Mouse (Mus musculus) stomach, postnatal 0 days (tissue): ENCODE measurements around the gene Tomm40l.

Source experiments
- CTCF ChIP-seq: IDR thresholded peaks from 2 replicates; pipeline ENCODE4 v1.5.1; 2016; ENCODE audit warnings: antibody characterized with exemption, low read depth, mild to moderate bottlenecking, moderate library complexity
- EP300 ChIP-seq: optimal IDR thresholded peaks from 2 replicates; pipeline ENCODE3; 2016; ENCODE audit warnings: antibody characterized with exemption

- TF ChIP-seq CTCF (no peak), EP300 (no peak)
Observed at GRCm38 (mm10) chr1:171232800-171233730, 10.8 kb upstream of the Tomm40l start.
